Mouse (Mus musculus): ENCODE data around the gene Cyp3a16. TPM values are rescaled to one million over a fixed set of nuclear protein-coding genes. Genes with fewer than 3 reads are reported as not detected.

Cyp3a16 gene
- total and polyA plus RNA-seq, 3 experiments: not detected

DNA sequence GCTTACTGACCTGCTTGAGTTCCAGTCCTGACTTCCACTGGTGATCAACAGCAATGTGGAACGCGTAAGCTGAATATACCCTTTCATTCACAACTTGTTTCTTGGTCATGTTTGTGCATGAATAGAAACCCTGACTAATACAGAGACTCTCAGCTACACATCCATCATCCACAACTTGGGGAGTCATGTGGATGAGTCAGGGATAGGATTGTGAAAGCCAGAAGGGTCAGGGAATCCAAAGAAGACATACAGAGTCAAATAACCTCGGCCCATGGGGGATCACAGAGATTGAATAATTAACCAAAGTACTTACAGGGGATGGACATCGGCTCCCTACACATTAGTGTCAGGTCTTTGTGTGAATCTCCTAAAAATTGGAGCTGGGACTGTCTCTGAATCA, 7.2 kb downstream of the Cyp3a16 start:
- Histone ChIP-seq H3K27me3 (ENCODE audit: control insufficient read depth in 1 of 2, insufficient read depth in 2 of 2, low read length in 2 of 2) (no peaks in the 10 kb centered on the region), H3K27ac (ENCODE audit: control insufficient read depth, low read depth, low read length) (no peak overlapping the region), H3K4me3 (ENCODE audit: control insufficient read depth in 1 of 2, insufficient read depth in 1 of 2, low read depth in 2 of 2, low read length in 2 of 2) (no peak overlapping the region), H3K9ac (ENCODE audit: control insufficient read depth, low read depth, low read length, poor library complexity, severe bottlenecking) (no peak overlapping the region), H3K4me1 (ENCODE audit: control insufficient read depth in 1 of 2, insufficient read depth in 2 of 2, low read length in 2 of 2) (no peaks in the 10 kb centered on the region), H3K36me3 (ENCODE audit: control insufficient read depth in 1 of 2, insufficient read depth in 2 of 2, low read length in 2 of 2) (no peaks in the 10 kb centered on the region), H3K9me3 (replicated peaks; ENCODE audit: insufficient read depth, low read length) (no peaks in the 10 kb centered on the region), H3K79me2 (ENCODE audit: control insufficient read depth, insufficient read depth, low read length, poor library complexity) (no peaks in the 10 kb centered on the region)
- no peak for TF ChIP-seq RAD21 (IDR thresholded peaks at IDR 0.05; ENCODE audit: low read depth, low read length)
- TF ChIP-seq CHD2 (IDR thresholded peaks at IDR 0.05; ENCODE audit: low read length): no peak
- TF ChIP-seq EP300 (IDR thresholded peaks at IDR 0.05; ENCODE audit: low read depth in 1 of 2, low read length in 2 of 2): no peak
- no peak for TF ChIP-seq JUND (IDR thresholded peaks at IDR 0.05; ENCODE audit: low read depth, low read length)
- TF ChIP-seq USF1 (IDR thresholded peaks at IDR 0.05; ENCODE audit: low read depth, low read length): no peak
- TF ChIP-seq MYC (IDR thresholded peaks at IDR 0.05; ENCODE audit: low read depth, low read length): no peak
- DNase-seq (ENCODE audit: low read depth, low spot score): no peak

DNA sequence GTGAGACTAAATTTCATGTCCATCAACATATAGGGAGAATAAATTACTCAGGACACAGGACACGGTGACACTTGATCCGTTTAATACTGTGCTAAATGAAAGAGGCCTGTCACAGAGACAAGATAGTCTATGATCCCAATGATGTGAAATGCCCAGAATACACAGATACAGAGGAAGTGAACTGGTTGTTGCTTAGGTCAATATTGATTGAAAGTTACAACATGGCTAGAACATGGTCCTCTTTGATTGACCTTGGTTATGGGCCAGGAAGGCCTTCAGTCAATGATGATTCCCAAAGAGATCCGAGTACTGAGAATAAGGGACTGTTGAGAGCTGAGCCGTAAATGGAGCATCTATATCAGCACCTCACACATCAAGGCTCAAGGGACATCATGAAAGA, 15.1 kb downstream of the Cyp3a16 start:
- Histone ChIP-seq H3K79me2 (ENCODE audit: control insufficient read depth, insufficient read depth, low read length, poor library complexity) (no peaks in the 10 kb centered on the region), H3K4me1 (ENCODE audit: control insufficient read depth in 1 of 2, insufficient read depth in 2 of 2, low read length in 2 of 2) (no peaks in the 10 kb centered on the region), H3K9me3 (replicated peaks; ENCODE audit: insufficient read depth, low read length) (no peaks in the 10 kb centered on the region), H3K27me3 (ENCODE audit: control insufficient read depth in 1 of 2, insufficient read depth in 2 of 2, low read length in 2 of 2) (no peaks in the 10 kb centered on the region), H3K27ac (ENCODE audit: control insufficient read depth, low read depth, low read length) (no peak overlapping the region), H3K9ac (ENCODE audit: control insufficient read depth, low read depth, low read length, poor library complexity, severe bottlenecking) (no peak overlapping the region), H3K36me3 (ENCODE audit: control insufficient read depth in 1 of 2, insufficient read depth in 2 of 2, low read length in 2 of 2) (no peaks in the 10 kb centered on the region), H3K4me3 (ENCODE audit: control insufficient read depth in 1 of 2, insufficient read depth in 1 of 2, low read depth in 2 of 2, low read length in 2 of 2) (no peak overlapping the region)
- no peak for DNase-seq (ENCODE audit: low read depth, low spot score)
- no peak for TF ChIP-seq GATA1 (IDR thresholded peaks at IDR 0.05; ENCODE audit: low read depth, low read length)
- TF ChIP-seq CHD1 (IDR thresholded peaks at IDR 0.05; ENCODE audit: low read depth, low read length): no peak
- no peak for TF ChIP-seq KAT2A (conservative IDR thresholded peaks at IDR 0.05; ENCODE audit: low read depth, low read length)
- no peak for TF ChIP-seq POLR2AphosphoS5 (IDR thresholded peaks at IDR 0.05; ENCODE audit: borderline replicate concordance, low read depth, low read length)
- no peak for TF ChIP-seq EP300 (IDR thresholded peaks at IDR 0.05; ENCODE audit: low read depth in 1 of 2, low read length in 2 of 2)
- TF ChIP-seq GABPA (IDR thresholded peaks at IDR 0.05; ENCODE audit: low read depth, low read length): no peak
- TF ChIP-seq MYC (IDR thresholded peaks at IDR 0.05; ENCODE audit: low read depth, low read length): no peak
- TF ChIP-seq USF1 (IDR thresholded peaks at IDR 0.05; ENCODE audit: low read depth, low read length): no peak
- TF ChIP-seq MAX (IDR thresholded peaks at IDR 0.05; ENCODE audit: low read length): no peak
- no peak for TF ChIP-seq ZC3H11A (IDR thresholded peaks at IDR 0.05; ENCODE audit: low read depth, low read length)
- TF ChIP-seq MXI1 (IDR thresholded peaks at IDR 0.05; ENCODE audit: low read depth, low read length): no peak
- no peak for TF ChIP-seq MEF2A (IDR thresholded peaks at IDR 0.05; ENCODE audit: extremely low read depth, insufficient replicate concordance, low read depth, low read length, poor library complexity, severe bottlenecking)
- TF ChIP-seq BHLHE40 (IDR thresholded peaks at IDR 0.05; ENCODE audit: borderline replicate concordance, low read depth, low read length): no peak
- TF ChIP-seq TCF12 (IDR thresholded peaks at IDR 0.05; ENCODE audit: low read depth, low read length): no peak

Data from MEL (cell line).